Mouse (Mus musculus) embryonic fibroblast, embryonic 13.5 days (primary cell): ENCODE results near the gene Trim71.

ENCODE experiments used
- CTCF ChIP-seq: IDR thresholded peaks from 2 replicates; pipeline ENCODE4 v1.5.1; 2011; ENCODE audit warnings: mild to moderate bottlenecking, control low read depth, low read length, moderate library complexity, borderline replicate concordance; ENCODE audit not compliant: insufficient read depth
- POLR2A ChIP-seq: IDR thresholded peaks from 2 replicates; pipeline ENCODE4 v1.6.1; 2011; ENCODE audit warnings: low read depth, mild to moderate bottlenecking, control low read depth, low read length, moderate library complexity

DNA sequence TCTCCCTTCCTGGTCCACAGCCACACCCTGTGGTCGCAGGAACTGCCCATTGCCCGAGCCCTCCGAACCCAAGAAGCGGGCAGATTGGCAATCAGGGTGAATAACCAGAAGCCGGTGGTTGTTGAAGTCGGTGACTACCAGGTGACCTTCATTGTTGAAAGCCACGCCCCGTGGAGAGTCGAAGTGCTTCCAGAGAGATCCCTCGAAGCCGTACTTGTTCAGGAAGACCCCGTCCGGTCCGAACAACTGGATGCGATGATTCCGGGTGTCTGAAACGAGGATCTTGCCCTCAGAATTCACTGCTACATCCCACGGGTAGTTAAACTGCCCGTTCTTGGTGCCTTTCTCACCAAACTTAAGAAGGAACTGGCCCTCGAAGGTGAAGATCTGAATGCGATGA lies 51.3 kb downstream of the Trim71 start:
- no peak for TF ChIP-seq CTCF
- no peak for TF ChIP-seq POLR2A
